8 mouse cellular contexts compared by ENCODE assay signal in genomic region chr16:26581913-26582376, GRCm38 (mm10). TPM values are rescaled to one million over a fixed set of nuclear protein-coding genes. Genes with fewer than 3 reads are reported as not detected.
A peak's percentile ranks its signal among the peaks of the same experiment; 100 is the strongest.
DNase-seq lines count a peak whose midpoint lies in the region; ATAC-seq and TF ChIP-seq lines count a peak whose summit lies in the region.

No protein-coding gene starts in this region.

- TF ChIP-seq POLR2A in bone marrow macrophage, adult 2 months (IDR thresholded peaks at IDR 0.05; ENCODE audit: borderline replicate concordance, low read depth, low read length) = no peak; the same call in 1 of the 2 replicates

- peak overlapping the region; percentile 83 for H3K4me2 ChIP-seq in kidney, embryonic 16.5 days (replicated peaks; ENCODE audit: low read depth, low read length)
- peak overlapping the region; percentile 82 for H3K4me2 ChIP-seq in forebrain, embryonic 13.5 days
- peak overlapping the region; percentile 70 for H3K4me2 ChIP-seq in midbrain, embryonic 11.5 days

- H3K4me3 ChIP-seq in kidney, embryonic 16.5 days (ENCODE audit: low read length) = peak overlapping the region; percentile 75
- H3K4me3 ChIP-seq in bone marrow macrophage, adult 2 months (ENCODE audit: insufficient read depth, low read length) = peak overlapping the region; percentile 68
- H3K4me3 ChIP-seq in forebrain, embryonic 13.5 days = peak overlapping the region; percentile 65
- H3K4me3 ChIP-seq in left cerebral cortex, adult 2 months = peak overlapping the region; percentile 94
- H3K4me3 ChIP-seq in midbrain, embryonic 11.5 days (ENCODE audit: low read depth, low read length) = peak overlapping the region; percentile 53

- WGBS in kidney, embryonic 16.5 days = under 1% methylated on average over 16 of the region's 16 CpGs
- WGBS in forebrain, embryonic 13.5 days = under 1% methylated on average over 16 of the region's 16 CpGs
- 1% methylated on average over 16 of the region's 16 CpGs for WGBS in midbrain, embryonic 11.5 days

- no peak for DNase-seq in kidney, adult 18-20 months
- DNase-seq in left cerebral cortex, adult 2 months (ENCODE audit: extremely low spot score in 1 of 2, low spot score in 2 of 2) = peak; percentile 34 to 42
- DNase-seq in midbrain, embryonic 11.5 days (ENCODE audit: low spot score, missing footprints) = no peak
- DNase-seq in ovary, postnatal 10 days (ENCODE audit: low spot score) = no peak
- DNase-seq in cerebellum, adult 9-10 months = no peak

- peak; percentile 80 for ATAC-seq in kidney, embryonic 16.5 days (ENCODE audit: low FRiP score, low TSS enrichment)
- ATAC-seq in forebrain, embryonic 13.5 days = peak; percentile 55
- peak; percentile 68 for ATAC-seq in midbrain, embryonic 11.5 days (ENCODE audit: low FRiP score)

- TF ChIP-seq CTCF in bone marrow macrophage, adult 2 months (IDR thresholded peaks at IDR 0.05; ENCODE audit: low read depth, low read length) = no peak
- no peak for TF ChIP-seq CTCF in left cerebral cortex, adult 2 months (IDR thresholded peaks at IDR 0.05)

- peak overlapping the region; percentile 77 for H3K9ac ChIP-seq in kidney, embryonic 16.5 days (replicated peaks; ENCODE audit: low read length)
- H3K9ac ChIP-seq in forebrain, embryonic 13.5 days = peak overlapping the region; percentile 68
- peak overlapping the region; percentile 63 for H3K9ac ChIP-seq in midbrain, embryonic 11.5 days (ENCODE audit: low read length)

- no peaks in the 10 kb centered on the region for H3K36me3 ChIP-seq in kidney, embryonic 16.5 days (ENCODE audit: insufficient read depth, low read length)
- no peaks in the 10 kb centered on the region for H3K36me3 ChIP-seq in forebrain, embryonic 13.5 days (ENCODE audit: poor library complexity, severe bottlenecking)
- H3K36me3 ChIP-seq in midbrain, embryonic 11.5 days (ENCODE audit: control insufficient read depth, insufficient read depth, low read length) = no peaks in the 10 kb centered on the region

- H3K9me3 ChIP-seq in kidney, embryonic 16.5 days (ENCODE audit: low read length) = no peaks in the 10 kb centered on the region
- H3K9me3 ChIP-seq in forebrain, embryonic 13.5 days (replicated peaks) = no peaks in the 10 kb centered on the region
- no peaks in the 10 kb centered on the region for H3K9me3 ChIP-seq in midbrain, embryonic 11.5 days (ENCODE audit: control insufficient read depth, low read length)

- intact Hi-C loops in left cerebral cortex, adult 2 months (cut with DNase I) = loop anchor here (2.0 to 5.0 kb wide), 4 partner anchors 27 to 195 kb away; no protein-coding TSS in a partner anchor

- peak overlapping the region; percentile 44; the same call in 1 of the 2 replicates for H3K27ac ChIP-seq in kidney, embryonic 16.5 days (ENCODE audit: low read length)
- no peak overlapping the region for H3K27ac ChIP-seq in bone marrow macrophage, adult 2 months (ENCODE audit: insufficient read depth, low read depth, low read length)
- H3K27ac ChIP-seq in forebrain, embryonic 13.5 days = no peak overlapping the region
- H3K27ac ChIP-seq in left cerebral cortex, adult 2 months = peak overlapping the region; percentile 93
- no peak overlapping the region for H3K27ac ChIP-seq in midbrain, embryonic 11.5 days (ENCODE audit: low read depth, low read length)

- peaks cover 8% of the 10 kb centered on the region; the same call in 1 of the 2 replicates for H3K27me3 ChIP-seq in kidney, embryonic 16.5 days (ENCODE audit: insufficient read depth, low read length)
- H3K27me3 ChIP-seq in forebrain, embryonic 13.5 days = peaks cover 9% of the 10 kb centered on the region; the same call in 1 of the 2 replicates
- H3K27me3 ChIP-seq in midbrain, embryonic 11.5 days (ENCODE audit: control insufficient read depth, insufficient read depth, low read length) = no peaks in the 10 kb centered on the region; the same call in 1 of the 2 replicates

- H3K4me1 ChIP-seq in kidney, embryonic 16.5 days (ENCODE audit: insufficient read depth, low read length) = 0 out of 2 replicates have a peak, but pooled peaks cover 6% of the 10 kb centered on the region
- peaks cover 3% of the 10 kb centered on the region; the same call in 1 of the 2 replicates for H3K4me1 ChIP-seq in bone marrow macrophage, adult 2 months (ENCODE audit: control insufficient read depth, insufficient read depth, low read length)
- peaks cover 9% of the 10 kb centered on the region; the same call in 1 of the 2 replicates for H3K4me1 ChIP-seq in forebrain, embryonic 13.5 days
- no peaks in the 10 kb centered on the region for H3K4me1 ChIP-seq in midbrain, embryonic 11.5 days (ENCODE audit: control insufficient read depth, insufficient read depth, low read length)

RNA-seq across cellular contexts. Expression of gene Il1rap, which starts 0.4 kb away (rescaled TPM):
- polyA plus RNA-seq in kidney, embryonic 16.5 days (2015; fragmentation: Nextera tagmentation; extraction: Ambion mirVana) = 13.8 and 14.4 TPM in 2 replicates
- polyA plus RNA-seq in bone marrow macrophage, adult 2 months (2012; ENCODE audit: insufficient read depth, insufficient read length, missing spikeins) = 5.6 and 5.8 TPM in 2 replicates
- polyA plus RNA-seq in forebrain, embryonic 13.5 days (2015; fragmentation: Nextera tagmentation; extraction: Ambion mirVana) = 2.6 and 3.4 TPM in 2 replicates
- total RNA-seq in left cerebral cortex, adult 2 months (2021) = 10 to 100 TPM; 33.0 to 33.7 TPM
- 7.2 and 8.1 TPM in 2 replicates for polyA plus RNA-seq in midbrain, embryonic 11.5 days (2014; fragmentation: Nextera tagmentation; extraction: Ambion mirVana)

RNA-seq across cellular contexts. Expression of gene Tmem207, which starts 55.4 kb away (rescaled TPM):
- polyA plus RNA-seq in kidney, embryonic 16.5 days (2015; fragmentation: Nextera tagmentation; extraction: Ambion mirVana) = 0.21 TPM in 1 of 2 replicates, not detected in the other
- polyA plus RNA-seq in bone marrow macrophage, adult 2 months (2012; ENCODE audit: insufficient read depth, insufficient read length, missing spikeins) = not detected in 2 replicates
- not detected in 2 replicates for polyA plus RNA-seq in forebrain, embryonic 13.5 days (2015; fragmentation: Nextera tagmentation; extraction: Ambion mirVana)
- not detected for total RNA-seq in left cerebral cortex, adult 2 months (2021)
- polyA plus RNA-seq in midbrain, embryonic 11.5 days (2014; fragmentation: Nextera tagmentation; extraction: Ambion mirVana) = 0.20 and 0.36 TPM in 2 replicates

Comparison
In these comparisons a context has a peak if more than half of its experiments do, and no peak if none do; other contexts are left out.
1. H3K27ac ChIP-seq: peak in kidney, embryonic 16.5 days (single experiment) and left cerebral cortex, adult 2 months (single experiment); none in bone marrow macrophage, adult 2 months (single experiment), forebrain, embryonic 13.5 days (single experiment) and midbrain, embryonic 11.5 days (single experiment).
2. DNase-seq: peak in left cerebral cortex, adult 2 months (2 of 2); none in kidney, adult 18-20 months (single experiment), midbrain, embryonic 11.5 days (single experiment), ovary, postnatal 10 days (single experiment) and cerebellum, adult 9-10 months (single experiment).
3. Peak in every context shown above with its lines, with median percentiles within 50 percentile points of each other: ATAC-seq, H3K4me2 ChIP-seq, H3K4me3 ChIP-seq and H3K9ac ChIP-seq.